Mouse (Mus musculus) A20 (cell line): ENCODE results near the gene Prpf4.

ENCODE experiments used
- DNase-seq: peaks from one replicate; pipeline ENCODE4 v3.0.0-alpha.2; 2011; ENCODE audit warnings: low read depth, low spot score

Gene Prpf4

GRCm38 (mm10) chr4:62408601-62409282 lies at the start of gene Prpf4, which contains the start of gene Cdc26:
Prpf4 (plus strand) TSS chr4:62408797.
Cdc26 (minus strand) TSS chr4:62408642.
- DNase-seq, result peak; percentile 98

- peak; percentile 73 for DNase-seq
Measured at GRCm38 (mm10) chr4:62359256-62359775, 49.3 kb upstream of the Prpf4 start.

- peak; percentile 99 for DNase-seq
Measured at GRCm38 (mm10) chr4:62360088-62360804, 48.4 kb upstream of the Prpf4 start, which contains the start of the genes Fkbp15 and Slc31a1. Fkbp15 (minus strand) TSS chr4:62360548. Slc31a1 (plus strand) TSS chr4:62360727.

GRCm38 (mm10) chr4:62360805-62361455 lies 47.7 kb upstream of the Prpf4 start:
- no peak for DNase-seq

GRCm38 (mm10) chr4:62361571-62361970 lies 47.0 kb upstream of the Prpf4 start:
- no peak for DNase-seq

GRCm38 (mm10) chr4:62361997-62362396 lies 46.6 kb upstream of the Prpf4 start:
- peak; percentile 49 for DNase-seq

GRCm38 (mm10) chr4:62362437-62362836 lies 46.2 kb upstream of the Prpf4 start:
- peak; percentile 84 for DNase-seq

- no peak for DNase-seq
Measured at GRCm38 (mm10) chr4:62364299-62364698, 44.3 kb upstream of the Prpf4 start.

- no peak for DNase-seq
Measured at GRCm38 (mm10) chr4:62366291-62366690, 42.3 kb upstream of the Prpf4 start.

- no peak for DNase-seq
Measured at GRCm38 (mm10) chr4:62367586-62367985, 41.0 kb upstream of the Prpf4 start.

GRCm38 (mm10) chr4:62369091-62369490 lies 39.5 kb upstream of the Prpf4 start:
- DNase-seq, result no peak

- DNase-seq, result no peak
Measured at GRCm38 (mm10) chr4:62372410-62372809, 36.2 kb upstream of the Prpf4 start.

GRCm38 (mm10) chr4:62372818-62373520 lies 35.6 kb upstream of the Prpf4 start:
- DNase-seq, result no peak

GRCm38 (mm10) chr4:62373668-62374067 lies 34.9 kb upstream of the Prpf4 start:
- no peak for DNase-seq

GRCm38 (mm10) chr4:62374342-62374741 lies 34.3 kb upstream of the Prpf4 start:
- no peak for DNase-seq

GRCm38 (mm10) chr4:62376123-62376522 lies 32.5 kb upstream of the Prpf4 start:
- no peak for DNase-seq

- no peak for DNase-seq
Measured at GRCm38 (mm10) chr4:62379724-62380381, 28.7 kb upstream of the Prpf4 start.

- DNase-seq, result no peak
Measured at GRCm38 (mm10) chr4:62383207-62383606, 25.4 kb upstream of the Prpf4 start.

GRCm38 (mm10) chr4:62383752-62384151 lies 24.8 kb upstream of the Prpf4 start:
- no peak for DNase-seq

- DNase-seq, result no peak
Measured at GRCm38 (mm10) chr4:62384159-62384558, 24.4 kb upstream of the Prpf4 start.

GRCm38 (mm10) chr4:62385439-62385838 lies 23.2 kb upstream of the Prpf4 start:
- no peak for DNase-seq
